Mouse (Mus musculus) cortical plate, adult 2 months (tissue): ENCODE measurements around the gene Cmtm2b.

ENCODE experiments used
- CTCF ChIP-seq: fragments of 200-500 bp; IDR thresholded peaks from 2 replicates; pipeline ENCODE4 v1.5.1; 2011; ENCODE audit warnings: mild to moderate bottlenecking, control low read depth, low read length; ENCODE audit not compliant: insufficient read depth; ENCODE audit errors: extremely low read depth
- POLR2A ChIP-seq: fragments of 200-500 bp; IDR thresholded peaks from 2 replicates; pipeline ENCODE4 v1.6.1; 2011; ENCODE audit warnings: mild to moderate bottlenecking, low read length, control low read depth; ENCODE audit not compliant: insufficient read depth; ENCODE audit errors: extremely low read depth

DNA sequence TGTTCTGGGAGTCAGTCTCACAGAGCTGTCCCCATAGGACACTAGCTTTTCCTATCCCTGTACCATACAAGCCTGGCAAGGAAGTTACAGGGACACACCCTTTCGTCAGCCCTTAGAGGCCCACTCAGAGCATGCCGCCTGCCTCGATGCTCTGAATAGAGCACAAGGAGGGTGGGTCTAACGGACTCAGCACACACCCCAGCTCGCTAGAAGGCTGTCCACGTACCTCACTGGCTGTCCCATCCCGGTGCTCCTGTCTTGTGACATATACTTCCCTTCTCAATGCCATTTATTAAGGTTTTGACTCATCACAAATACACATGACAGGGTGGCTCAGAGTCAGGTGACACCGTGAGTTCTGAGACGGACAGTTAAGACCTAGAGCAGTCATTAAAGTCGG is 32.5 kb downstream of the Cmtm2b start:
- no peak for TF ChIP-seq POLR2A
- no peak for TF ChIP-seq CTCF
